ENCODE assay signal across 21 mouse cellular contexts in the genomic region with DNA sequence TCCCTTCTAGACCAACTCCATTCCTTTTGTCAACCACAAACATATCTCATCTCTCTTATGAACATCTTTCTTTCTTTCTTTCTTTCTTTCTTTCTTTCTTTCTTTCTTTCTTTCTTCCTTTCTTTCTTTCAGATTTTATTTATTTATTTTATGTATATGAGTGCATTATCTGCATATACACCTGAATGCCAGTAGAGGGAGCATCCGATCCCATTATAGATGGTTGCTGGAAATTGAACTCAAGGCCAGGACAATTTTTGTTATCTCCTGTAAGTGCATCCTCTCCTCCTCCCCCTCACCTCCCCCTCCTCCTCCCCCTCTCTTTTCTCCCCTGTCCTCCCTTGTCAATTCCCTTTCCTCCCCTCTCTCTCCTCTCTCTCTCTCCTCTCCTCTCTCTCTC. TPM values are rescaled to one million over a fixed set of nuclear protein-coding genes. Genes with fewer than 3 reads are reported as not detected.
DNase-seq lines count a peak whose midpoint lies in the region; ATAC-seq and TF ChIP-seq lines count a peak whose summit lies in the region.
"Had no signal": no experiment of that assay in that cellular context is flagged by ENCODE, and none has a peak within 500 bp of the region (broad histone marks: within the 10 kb centered on the region; RNA-seq: fewer than 3 reads in every experiment).

No protein-coding gene starts in this region.

- WGBS in liver, embryonic 14.5 days (ENCODE audit: insufficient replicate concordance), result 34% methylated on average over 1 of the region's 1 CpGs
- 21% methylated on average over 1 of the region's 1 CpGs for WGBS in liver, embryonic 12.5 days (ENCODE audit: insufficient replicate concordance)

- no peak overlapping the region for H3K9ac ChIP-seq in liver, embryonic 14.5 days (replicated peaks)
- no peak overlapping the region for H3K9ac ChIP-seq in liver, embryonic 12.5 days
- H3K9ac ChIP-seq: limb, embryonic 12.5 days; midbrain, embryonic 13.5 days had no signal

- no peaks in the 10 kb centered on the region for H3K36me3 ChIP-seq in liver, embryonic 14.5 days (replicated peaks; ENCODE audit: control insufficient read depth, insufficient read depth, low read depth)
- no peaks in the 10 kb centered on the region for H3K36me3 ChIP-seq in liver, embryonic 12.5 days
- H3K36me3 ChIP-seq in E14TG2a.4 (ENCODE audit: insufficient read depth, low read length), result no peaks in the 10 kb centered on the region
- H3K36me3 ChIP-seq: embryonic facial prominence, embryonic 10.5 days; limb, embryonic 12.5 days; midbrain, embryonic 13.5 days had no signal

- peak; percentile 48 for TF ChIP-seq CTCF in gastrocnemius, adult 2 months (IDR thresholded peaks at IDR 0.05)
- peak; percentile 22; the same call in 1 of the 2 replicates for TF ChIP-seq CTCF in liver, embryonic 14.5 days (IDR thresholded peaks at IDR 0.05; ENCODE audit: low read depth)
- peak; percentile 47 for TF ChIP-seq CTCF in E14TG2a.4 (conservative IDR thresholded peaks at IDR 0.05; ENCODE audit: low read length)

- H3K4me1 ChIP-seq in liver, embryonic 14.5 days (replicated peaks; ENCODE audit: control insufficient read depth in 2 of 2, insufficient read depth in 2 of 2, low read length in 1 of 2), result 0 out of 4 replicates have a peak, but pooled peaks cover 0 to 3% of the 10 kb centered on the region in 2 experiments
- no peaks in the 10 kb centered on the region for H3K4me1 ChIP-seq in liver, embryonic 12.5 days
- H3K4me1 ChIP-seq in E14TG2a.4 (replicated peaks; ENCODE audit: low read depth, low read length), result peaks cover 23% of the 10 kb centered on the region
- H3K4me1 ChIP-seq: midbrain, embryonic 13.5 days had no signal

- H3K4me3 ChIP-seq in gastrocnemius, adult 2 months, result no peak overlapping the region
- no peak overlapping the region for H3K4me3 ChIP-seq in liver, embryonic 14.5 days (ENCODE audit: insufficient read depth in 1 of 2, low read depth in 2 of 2, low read length in 2 of 2)
- no peak overlapping the region for H3K4me3 ChIP-seq in liver, embryonic 12.5 days
- no peak overlapping the region for H3K4me3 ChIP-seq in E14TG2a.4 (replicated peaks; ENCODE audit: low read length)
- H3K4me3 ChIP-seq: embryonic facial prominence, embryonic 10.5 days; erythroblast, embryonic 14.5 days; limb, embryonic 12.5 days; midbrain, embryonic 13.5 days had no signal

- no peak for DNase-seq in gastrocnemius, adult 2 months
- no peak for DNase-seq in gastrocnemius, adult 18-20 months (ENCODE audit: low spot score)
- no peak for DNase-seq in liver, embryonic 14.5 days (ENCODE audit: low read depth in 3 of 3, low spot score in 3 of 3)
- no peak for DNase-seq in ovary, adult 18-20 months (ENCODE audit: low spot score)
- DNase-seq in spleen, postnatal 14 days (ENCODE audit: low spot score in 2 of 2), result no peak
- DNase-seq: B cell, adult 2 months; cerebellum, adult 11 months; cerebellum, postnatal 25 days; gastrocnemius, postnatal 25 days; kidney, adult 2 months; kidney, postnatal 4 days; layer of hippocampus, postnatal 36 days; thymus, adult 18-20 months had no signal

- H3K4me2 ChIP-seq in liver, embryonic 14.5 days (ENCODE audit: low read depth), result no peak overlapping the region
- H3K4me2 ChIP-seq in liver, embryonic 12.5 days, result no peak overlapping the region
- H3K4me2 ChIP-seq: limb, embryonic 12.5 days; midbrain, embryonic 13.5 days had no signal

- intact Hi-C loops in gastrocnemius, adult 2 months (cut with DNase I), result loop anchor here (2.0 kb wide), 1 partner anchor 72 kb away; no protein-coding TSS in a partner anchor

- no peaks in the 10 kb centered on the region for H3K27me3 ChIP-seq in liver, embryonic 14.5 days (ENCODE audit: control insufficient read depth, insufficient read depth, low read length)
- no peaks in the 10 kb centered on the region for H3K27me3 ChIP-seq in liver, embryonic 12.5 days (replicated peaks)
- no peaks in the 10 kb centered on the region for H3K27me3 ChIP-seq in E14TG2a.4 (ENCODE audit: insufficient read depth, low read length)
- H3K27me3 ChIP-seq: limb, embryonic 12.5 days; midbrain, embryonic 13.5 days had no signal

- TF ChIP-seq EP300 in liver, embryonic 14.5 days (IDR thresholded peaks at IDR 0.05; ENCODE audit: low read depth), result no peak

- no peaks in the 10 kb centered on the region for H3K9me3 ChIP-seq in liver, embryonic 14.5 days (ENCODE audit: control insufficient read depth, low read length)
- H3K9me3 ChIP-seq in liver, embryonic 12.5 days (replicated peaks), result no peaks in the 10 kb centered on the region
- no peaks in the 10 kb centered on the region for H3K9me3 ChIP-seq in E14TG2a.4 (ENCODE audit: low read length)
- H3K9me3 ChIP-seq: embryonic facial prominence, embryonic 10.5 days; limb, embryonic 12.5 days; midbrain, embryonic 13.5 days had no signal

- ATAC-seq in liver, embryonic 14.5 days (ENCODE audit: insufficient read depth), result no peak
- no peak for ATAC-seq in liver, embryonic 12.5 days
- peak; percentile 81 for ATAC-seq in megakaryocyte progenitor cell, adult 5-6 weeks (replicated peaks; ENCODE audit: poor library complexity)
- ATAC-seq: forebrain, embryonic 16.5 days; midbrain, embryonic 13.5 days had no signal

- no peak overlapping the region for H3K27ac ChIP-seq in gastrocnemius, adult 2 months
- H3K27ac ChIP-seq in liver, embryonic 14.5 days, result no peak overlapping the region
- H3K27ac ChIP-seq in liver, embryonic 12.5 days, result no peak overlapping the region
- H3K27ac ChIP-seq: embryonic facial prominence, embryonic 10.5 days; limb, embryonic 12.5 days; midbrain, embryonic 13.5 days had no signal

RNA-seq across cellular contexts. Expression of gene Itgav, which starts 25.7 kb away (rescaled TPM):
- 10 to 100 TPM; 33.2 to 43.9 TPM for total RNA-seq in gastrocnemius, adult 2 months (2021)
- total RNA-seq in gastrocnemius, adult 18-20 months (2021), result 10 to 100 TPM; 36.8 to 50.6 TPM
- polyA plus RNA-seq in liver, embryonic 14.5 days (2012; rRNA removed), result 3.1 and 4.1 TPM in 2 replicates
- polyA plus RNA-seq in liver, embryonic 14.5 days (2014; fragmentation: Nextera tagmentation; extraction: Ambion mirVana), result 11.2 and 13.1 TPM in 2 replicates
- polyA plus RNA-seq in liver, embryonic 12.5 days (2016; fragmentation: Nextera tagmentation; extraction: Ambion mirVana), result 22.7 and 24.5 TPM in 2 replicates
- 23.4 and 30.9 TPM in 2 replicates for total RNA-seq in megakaryocyte progenitor cell, adult 5-6 weeks (2015)
- 9.5 and 20.9 TPM in 2 replicates for total RNA-seq in megakaryocyte progenitor cell, adult 5-6 weeks (2017)

RNA-seq across cellular contexts. Expression of gene Zc3h15, which starts 54.2 kb away (rescaled TPM):
- 10 to 100 TPM; 69.0 to 70.8 TPM for total RNA-seq in gastrocnemius, adult 2 months (2021)
- total RNA-seq in gastrocnemius, adult 18-20 months (2021), result 10 to 100 TPM; 65.7 to 73.1 TPM
- polyA plus RNA-seq in liver, embryonic 14.5 days (2012; rRNA removed), result 18.2 and 40.7 TPM in 2 replicates
- polyA plus RNA-seq in liver, embryonic 14.5 days (2014; fragmentation: Nextera tagmentation; extraction: Ambion mirVana), result 48.4 and 50.2 TPM in 2 replicates
- polyA plus RNA-seq in liver, embryonic 12.5 days (2016; fragmentation: Nextera tagmentation; extraction: Ambion mirVana), result 82.7 and 94.3 TPM in 2 replicates
- total RNA-seq in megakaryocyte progenitor cell, adult 5-6 weeks (2015), result 164 and 174 TPM in 2 replicates
- total RNA-seq in megakaryocyte progenitor cell, adult 5-6 weeks (2017), result 130 and 179 TPM in 2 replicates
